Mouse (Mus musculus) liver, postnatal 0 days (tissue): ENCODE results near the gene Pou2f3. TPM values are rescaled to one million over a fixed set of nuclear protein-coding genes. Genes with fewer than 3 reads are reported as not detected.

ENCODE experiments used
- ATAC-seq: fragments of 200-750 bp; cut with Nextera tagmentation; 2 replicates; pipeline ENCODE4 v1.8.0; 2017; ENCODE audit warnings: mild to moderate bottlenecking, moderate library complexity
- DNase-seq: peaks from one replicate; pipeline ENCODE4 v3.0.0-alpha.2; 2016
- H3K27ac ChIP-seq: fragments of 300-500 bp; sonication (generic); 2 replicates; pipeline ENCODE4 v1.5.1; 2014; ENCODE audit warnings: antibody characterized with exemption, moderate library complexity, mild to moderate bottlenecking, low read depth
- H3K27me3 ChIP-seq: fragments of 300-500 bp; sonication (generic); 2 replicates; pipeline ENCODE4 v1.6.1; 2014; ENCODE audit warnings: low read length, control low read depth, mixed read lengths; ENCODE audit not compliant: insufficient read depth
- H3K36me3 ChIP-seq: fragments of 300-500 bp; sonication (generic); replicated peaks from 2 replicates; pipeline ENCODE4 v1.6.1; 2014; ENCODE audit warnings: mild to moderate bottlenecking, control low read depth, low read length, moderate library complexity, mixed read lengths; ENCODE audit not compliant: insufficient read depth
- H3K4me1 ChIP-seq: fragments of 300-500 bp; sonication (generic); 2 replicates; pipeline ENCODE4 v1.6.1; 2014; ENCODE audit warnings: antibody characterized with exemption, mild to moderate bottlenecking, control low read depth; ENCODE audit not compliant: insufficient read depth
- H3K4me2 ChIP-seq: fragments of 300-500 bp; sonication (generic); 2 replicates; pipeline ENCODE4 v1.6.1; 2014; ENCODE audit warnings: low read depth, mild to moderate bottlenecking, low read length, moderate library complexity, mixed read lengths
- H3K4me3 ChIP-seq: fragments of 300-500 bp; sonication (generic); 2 replicates; pipeline ENCODE4 v1.5.1; 2014; ENCODE audit warnings: low read depth, low read length
- H3K9ac ChIP-seq: fragments of 300-500 bp; sonication (generic); replicated peaks from 2 replicates; pipeline ENCODE4 v1.6.1; 2014; ENCODE audit warnings: mild to moderate bottlenecking, moderate library complexity
- H3K9me3 ChIP-seq: fragments of 300-500 bp; sonication (generic); 2 replicates; pipeline ENCODE4 v1.6.1; 2016; ENCODE audit warnings: mild to moderate bottlenecking, control low read depth, low read length, mixed read lengths
- CTCF ChIP-seq: sonication (generic); IDR thresholded peaks from 2 replicates; pipeline ENCODE4 v1.5.1; 2016; ENCODE audit warnings: antibody characterized with exemption, low read depth
- EP300 ChIP-seq: IDR thresholded peaks from 2 replicates; pipeline ENCODE4 v1.6.1; 2016; ENCODE audit warnings: antibody characterized with exemption, low read depth, mild to moderate bottlenecking
- WGBS: fragments of 180-500 bp; shearing (Covaris S2); extraction: QIAGEN DNeasy Blood & Tissue Kit; methylation state at CpG from one replicate; pipeline ENCODE4 v1.1.7; 2014; ENCODE audit not compliant: insufficient replicate concordance; 5-methylcytosine and 5-hydroxymethylcytosine counted together
- polyA plus RNA-seq: library from polyadenylated mRNA; unstranded; fragments of >200 nt; fragmentation: Nextera tagmentation; extraction: Ambion mirVana; gene quantifications from 2 replicates; pipeline ENCODE4 v1.2.1, GENCODE M21; 2015

Pou2f3 gene
- polyA plus RNA-seq, 1 experiment from 2014 or later: 0.05 TPM

DNA sequence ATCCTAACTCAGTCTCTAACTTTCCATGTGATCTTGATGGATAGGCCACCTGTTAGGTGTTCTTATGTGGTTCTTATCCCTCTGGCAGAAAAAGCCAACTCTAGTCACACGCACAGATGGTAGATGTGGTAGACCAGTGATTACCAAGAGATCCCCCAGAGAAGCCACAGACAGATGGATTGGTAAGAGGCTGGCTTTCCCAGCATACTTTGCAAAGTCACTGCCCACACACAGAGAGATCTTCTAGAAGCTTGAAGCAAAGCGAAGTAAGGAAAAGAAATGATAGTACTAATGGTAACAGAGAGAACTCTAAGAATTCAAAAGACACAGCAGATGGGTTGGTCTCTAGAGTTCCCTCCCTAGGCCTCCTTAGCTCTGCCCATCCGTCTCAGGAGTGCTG, 60.7 kb downstream of the Pou2f3 start:
- Histone ChIP-seq H3K4me3 (no peak overlapping the region), H3K36me3 (no peaks in the 10 kb centered on the region), H3K4me1 (peaks cover 12% of the 10 kb centered on the region; the same call in 1 of the 2 replicates), H3K4me2 (no peak overlapping the region), H3K27me3 (peaks cover 9% of the 10 kb centered on the region; the same call in 1 of the 2 replicates), H3K27ac (no peak overlapping the region), H3K9me3 (no peaks in the 10 kb centered on the region), H3K9ac (no peak overlapping the region)
- no peak for ATAC-seq
- DNase-seq: no peak
- WGBS: 66% methylated on average over 3 of the region's 3 CpGs
- TF ChIP-seq EP300 (no peak), CTCF (no peak)

DNA sequence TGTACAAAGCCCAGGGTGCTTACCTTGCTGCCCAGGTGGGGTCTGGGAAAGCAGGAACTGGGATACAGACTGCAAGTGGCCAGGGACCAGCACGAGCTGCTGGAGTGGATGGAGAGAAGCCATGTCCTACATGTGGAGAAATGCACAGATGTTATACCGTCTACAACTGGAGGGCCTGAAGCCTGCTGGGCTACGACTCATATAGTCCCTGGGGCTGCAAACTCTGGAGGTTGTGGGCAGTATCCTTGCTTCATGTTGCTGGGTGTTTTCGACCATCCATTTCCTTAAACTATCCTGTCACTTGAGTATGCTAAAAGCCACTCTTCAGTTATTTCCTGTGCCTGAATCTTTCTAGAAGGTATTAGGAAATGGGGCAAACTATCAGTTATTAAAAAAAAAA, 65.0 kb downstream of the Pou2f3 start:
- 65% methylated on average over 4 of the region's 4 CpGs for WGBS
- Histone ChIP-seq H3K36me3 (no peaks in the 10 kb centered on the region), H3K4me3 (no peak overlapping the region), H3K9me3 (no peaks in the 10 kb centered on the region), H3K4me1 (peaks cover 3% of the 10 kb centered on the region; the same call in 1 of the 2 replicates), H3K4me2 (no peak overlapping the region), H3K9ac (no peak overlapping the region), H3K27ac (no peak overlapping the region), H3K27me3 (peaks cover 6% of the 10 kb centered on the region; the same call in 1 of the 2 replicates)
- TF ChIP-seq CTCF (no peak), EP300 (no peak)
- DNase-seq (no peak), ATAC-seq (no peak)

DNA sequence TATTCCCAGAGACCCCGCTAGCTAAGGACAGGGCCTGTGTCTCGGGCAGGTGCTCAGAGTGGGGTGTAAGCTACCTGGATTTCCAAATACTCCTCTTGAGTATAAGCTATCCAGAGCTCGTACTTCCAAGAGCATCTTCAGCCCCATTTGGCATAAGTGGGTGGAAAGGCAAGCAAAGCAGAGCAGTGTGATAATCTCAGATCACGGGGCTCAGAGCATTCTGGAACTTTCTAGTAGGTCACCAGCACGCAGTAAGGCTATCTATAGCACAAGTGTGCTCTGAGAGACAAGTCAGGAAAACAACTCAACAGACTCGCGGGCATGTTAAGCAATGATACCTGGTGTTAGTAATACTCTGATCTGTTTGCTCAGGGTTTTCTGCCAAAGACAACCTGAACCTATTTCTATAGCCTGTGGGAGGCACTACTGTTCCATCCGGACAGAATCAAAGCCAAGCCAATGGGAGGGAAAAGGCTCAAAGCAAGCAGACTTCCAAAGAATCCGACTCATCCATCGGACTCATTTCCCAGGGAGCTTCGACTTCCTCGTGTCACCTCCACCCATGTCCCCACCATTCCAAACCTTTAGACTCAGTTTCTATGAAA, 65.9 kb downstream of the Pou2f3 start:
- WGBS: 59% methylated on average over 12 of the region's 12 CpGs
- no peaks in the 10 kb centered on the region for H3K9me3 ChIP-seq
- H3K4me1 ChIP-seq: no peaks in the 10 kb centered on the region
- ATAC-seq (peak; percentile 91), DNase-seq (peak; percentile 24)
- H3K9ac ChIP-seq: no peak overlapping the region
- no peaks in the 10 kb centered on the region for H3K36me3 ChIP-seq
- no peak overlapping the region for H3K27ac ChIP-seq
- 0 out of 2 replicates have a peak, but pooled peaks cover 2% of the 10 kb centered on the region for H3K27me3 ChIP-seq
- no peak overlapping the region for H3K4me3 ChIP-seq
- TF ChIP-seq CTCF (peak; percentile 63), EP300 (no peak)
- H3K4me2 ChIP-seq: no peak overlapping the region

DNA sequence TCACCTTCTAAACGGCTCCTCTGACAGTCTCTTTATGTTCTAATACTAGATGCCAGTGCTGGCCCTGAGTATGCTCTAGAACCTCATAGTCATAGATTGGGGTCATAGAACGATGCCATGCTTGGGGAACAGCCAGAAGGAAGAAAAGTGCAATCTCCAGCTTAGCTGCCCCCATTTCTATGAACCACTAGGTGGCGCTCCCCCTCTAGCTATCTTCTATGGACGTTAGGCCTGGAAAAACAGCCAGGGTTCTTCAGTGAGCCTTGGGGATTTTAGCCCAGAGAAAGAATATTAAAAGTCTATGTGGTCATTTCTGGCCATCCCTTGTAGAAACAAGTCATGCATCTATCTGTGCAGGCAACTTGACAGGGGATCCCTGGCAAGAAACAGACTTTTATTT, 68.3 kb downstream of the Pou2f3 start:
- no peak overlapping the region for H3K4me3 ChIP-seq
- WGBS: 6% methylated on average over 4 of the region's 4 CpGs
- H3K27ac ChIP-seq: no peak overlapping the region
- no peak overlapping the region for H3K9ac ChIP-seq
- peak; percentile 66 for DNase-seq
- no peaks in the 10 kb centered on the region for H3K36me3 ChIP-seq
- no peaks in the 10 kb centered on the region for H3K9me3 ChIP-seq
- ATAC-seq: no peak
- TF ChIP-seq CTCF (peak; percentile 95), EP300 (no peak)
- H3K27me3 ChIP-seq: no peaks in the 10 kb centered on the region
- no peak overlapping the region for H3K4me2 ChIP-seq
- H3K4me1 ChIP-seq: no peaks in the 10 kb centered on the region

DNA sequence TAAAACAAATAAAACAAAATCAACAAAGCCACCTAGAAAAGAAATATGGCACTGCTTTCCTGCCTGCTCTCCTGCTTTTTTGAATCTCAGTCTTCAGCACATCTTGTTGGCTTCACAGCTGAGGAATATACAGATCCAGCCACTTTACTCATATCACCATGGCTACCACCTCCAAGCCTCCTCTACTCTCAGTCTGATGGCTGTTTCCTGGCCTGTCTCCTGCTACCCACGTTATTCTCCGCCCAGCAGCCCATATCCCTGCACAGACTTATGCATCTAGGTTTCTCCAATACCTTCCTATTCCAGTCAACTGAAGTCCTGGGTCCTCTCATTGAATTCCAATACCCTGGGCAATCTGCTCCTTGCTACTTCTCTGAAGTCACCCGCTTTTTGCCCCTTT, 76.6 kb downstream of the Pou2f3 start:
- H3K4me2 ChIP-seq: no peak overlapping the region
- no peaks in the 10 kb centered on the region for H3K27me3 ChIP-seq
- no peaks in the 10 kb centered on the region for H3K4me1 ChIP-seq
- no peaks in the 10 kb centered on the region for H3K9me3 ChIP-seq
- 78% methylated on average over 3 of the region's 3 CpGs for WGBS
- no peak overlapping the region for H3K27ac ChIP-seq
- DNase-seq: no peak
- no peaks in the 10 kb centered on the region for H3K36me3 ChIP-seq
- H3K9ac ChIP-seq: no peak overlapping the region
- TF ChIP-seq EP300 (no peak), CTCF (no peak)
- no peak overlapping the region for H3K4me3 ChIP-seq
- ATAC-seq: no peak

DNA sequence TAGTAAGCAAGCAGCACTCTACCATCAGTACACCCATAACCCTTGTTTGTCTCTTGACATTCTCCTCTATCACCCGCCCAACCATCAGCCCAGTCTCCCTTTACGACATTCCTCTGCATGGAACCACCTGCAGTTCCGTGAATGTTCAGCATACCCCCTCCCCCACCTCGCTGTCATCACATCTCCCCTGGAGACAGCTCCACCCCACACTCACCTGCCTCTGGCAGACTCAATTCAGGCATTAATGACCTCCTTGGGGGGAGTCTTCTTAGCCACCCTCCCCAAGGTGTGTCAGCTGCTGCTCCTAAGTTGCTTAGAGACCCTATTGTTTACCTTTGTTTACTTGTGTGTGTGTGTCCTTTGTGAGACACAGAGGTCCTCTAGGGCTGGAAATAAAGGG, 77.8 kb downstream of the Pou2f3 start:
- TF ChIP-seq EP300 (no peak), CTCF (no peak)

DNA sequence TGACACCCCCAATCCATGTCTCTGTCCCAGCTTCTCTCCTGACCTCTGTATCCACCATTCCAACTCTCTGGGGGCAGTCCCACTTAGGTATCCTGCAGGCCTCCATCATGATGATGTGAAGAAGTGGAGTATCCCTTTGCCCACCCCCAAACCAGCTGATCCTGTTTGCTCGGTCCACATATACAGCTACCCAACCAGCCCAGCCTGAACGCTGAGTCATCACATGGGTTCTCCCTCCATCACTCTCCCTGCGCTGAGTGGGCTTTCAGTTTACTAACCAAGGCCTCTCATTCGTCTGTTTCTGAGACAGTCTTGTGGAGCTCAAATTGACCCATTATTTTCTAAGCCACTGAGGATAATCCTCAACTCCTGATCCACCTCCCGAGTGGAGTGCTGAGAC, 78.2 kb downstream of the Pou2f3 start:
- ATAC-seq (no peak), DNase-seq (no peak)
- no peak overlapping the region for H3K27ac ChIP-seq
- whole genome bisulfite sequencing: 63% methylated on average over 5 of the region's 5 CpGs
- H3K4me2 ChIP-seq: no peak overlapping the region
- H3K9ac ChIP-seq: no peak overlapping the region
- no peak overlapping the region for H3K4me3 ChIP-seq
- no peaks in the 10 kb centered on the region for H3K36me3 ChIP-seq
- no peaks in the 10 kb centered on the region for H3K4me1 ChIP-seq
- no peaks in the 10 kb centered on the region for H3K9me3 ChIP-seq
- H3K27me3 ChIP-seq: no peaks in the 10 kb centered on the region
- no peak for TF ChIP-seq EP300
- no peak for TF ChIP-seq CTCF

More for the DNA sequence above, 77.8 kb downstream of the Pou2f3 start:
- Histone ChIP-seq H3K4me3 (no peak overlapping the region), H3K27ac (no peak overlapping the region), H3K4me1 (no peaks in the 10 kb centered on the region), H3K36me3 (no peaks in the 10 kb centered on the region), H3K4me2 (no peak overlapping the region), H3K9ac (no peak overlapping the region), H3K9me3 (no peaks in the 10 kb centered on the region), H3K27me3 (no peaks in the 10 kb centered on the region)
- WGBS: 35% methylated on average over 4 of the region's 4 CpGs
- ATAC-seq (no peak), DNase-seq (no peak)
